Comparison of ENCODE assay signal across 8 mouse cellular contexts in genomic region chr3:96579885-96580454, GRCm38 (mm10). TPM values are rescaled to one million over a fixed set of nuclear protein-coding genes. Genes with fewer than 3 reads are reported as not detected.
DNase-seq lines count a peak whose midpoint lies in the region; ATAC-seq lines count a peak whose summit lies in the region.

No protein-coding gene starts in this region.

- H3K4me3 ChIP-seq in brown adipose tissue, adult 24 weeks (ENCODE audit: insufficient read depth, low read depth, low read length), result peak overlapping the region; percentile 27
- H3K4me3 ChIP-seq in heart, embryonic 13.5 days, result peak overlapping the region; percentile 42
- H3K4me3 ChIP-seq in liver, embryonic 12.5 days, result peak overlapping the region; percentile 20; the same call in 1 of the 2 replicates

- peak; percentile 97 for DNase-seq in CD4-positive, CD25-positive, alpha-beta regulatory T cell, adult 2 months (ENCODE audit: low read depth, low spot score)
- peak; percentile 93 for DNase-seq in kidney, postnatal 10 days
- DNase-seq in naive thymus-derived CD4-positive, alpha-beta T cell, adult 2 months (ENCODE audit: low read depth), result peak; percentile 95
- DNase-seq in splenic B cell, adult 2 months (ENCODE audit: low read depth, low spot score), result peak; percentile 97

- peaks cover 7% of the 10 kb centered on the region; the same call in 1 of the 2 replicates for H3K36me3 ChIP-seq in heart, embryonic 13.5 days
- H3K36me3 ChIP-seq in liver, embryonic 12.5 days, result no peaks in the 10 kb centered on the region
- H3K36me3 ChIP-seq in splenic B cell, adult 2 months (ENCODE audit: control insufficient read depth, insufficient read depth, low read length, poor library complexity, severe bottlenecking), result no peaks in the 10 kb centered on the region

- H3K9me3 ChIP-seq in heart, embryonic 13.5 days, result no peaks in the 10 kb centered on the region
- H3K9me3 ChIP-seq in liver, embryonic 12.5 days (replicated peaks), result no peaks in the 10 kb centered on the region

- no peaks in the 10 kb centered on the region for H3K27me3 ChIP-seq in heart, embryonic 13.5 days (replicated peaks)
- no peaks in the 10 kb centered on the region for H3K27me3 ChIP-seq in liver, embryonic 12.5 days (replicated peaks)
- H3K27me3 ChIP-seq in splenic B cell, adult 2 months (ENCODE audit: control insufficient read depth, insufficient read depth, low read length, poor library complexity, severe bottlenecking), result no peaks in the 10 kb centered on the region

- H3K9ac ChIP-seq in heart, embryonic 13.5 days, result peak overlapping the region; percentile 83
- 0 out of 2 replicates have a peak overlapping the region, but pooled peaks have one; percentile 54 for H3K9ac ChIP-seq in liver, embryonic 12.5 days

- H3K4me2 ChIP-seq in heart, embryonic 13.5 days, result peak overlapping the region; percentile 71
- H3K4me2 ChIP-seq in liver, embryonic 12.5 days, result peak overlapping the region; percentile 65

- H3K4me1 ChIP-seq in brown adipose tissue, adult 24 weeks (ENCODE audit: control insufficient read depth, insufficient read depth, insufficient read length, low read length), result peaks cover 24% of the 10 kb centered on the region
- H3K4me1 ChIP-seq in heart, embryonic 13.5 days, result peaks cover 56% of the 10 kb centered on the region
- peaks cover 50% of the 10 kb centered on the region for H3K4me1 ChIP-seq in liver, embryonic 12.5 days

- peak overlapping the region; percentile 100 for H3K27ac ChIP-seq in brown adipose tissue, adult 24 weeks (replicated peaks; ENCODE audit: low read depth, low read length)
- peak overlapping the region; percentile 30 for H3K27ac ChIP-seq in heart, embryonic 13.5 days (replicated peaks)
- H3K27ac ChIP-seq in liver, embryonic 12.5 days, result peak overlapping the region; percentile 12

- ATAC-seq in erythroid progenitor cell, adult 5-6 weeks (replicated peaks; ENCODE audit: low FRiP score, poor library complexity, severe bottlenecking), result peak; percentile 84
- ATAC-seq in heart, embryonic 13.5 days (ENCODE audit: extremely low read depth, insufficient number of reproducible peaks, low FRiP score, low TSS enrichment), result no peak
- peak; percentile 61 for ATAC-seq in liver, embryonic 12.5 days

- WGBS in heart, embryonic 13.5 days, result 9% methylated on average over 16 of the region's 16 CpGs
- WGBS in liver, embryonic 12.5 days (ENCODE audit: insufficient replicate concordance), result 5% methylated on average over 16 of the region's 16 CpGs

RNA-seq across cellular contexts. Expression of gene Gm16253, which starts 3.2 kb away (rescaled TPM):
- polyA plus RNA-seq in brown adipose tissue, adult 24 weeks (2012; ENCODE audit: insufficient read depth, insufficient read length, missing spikeins), result not detected in 2 replicates
- total RNA-seq in erythroid progenitor cell, adult 5-6 weeks (2015; ENCODE audit: low replicate concordance), result not detected in 2 replicates
- total RNA-seq in erythroid progenitor cell, adult 5-6 weeks (2017; ENCODE audit: low replicate concordance), result not detected in 2 replicates
- polyA plus RNA-seq in heart, embryonic 13.5 days (2015; fragmentation: Nextera tagmentation; extraction: Ambion mirVana), result 1.6 and 1.7 TPM in 2 replicates
- polyA plus RNA-seq in liver, embryonic 12.5 days (2016; fragmentation: Nextera tagmentation; extraction: Ambion mirVana), result 0.24 and 0.26 TPM in 2 replicates

RNA-seq across cellular contexts. Expression of gene Polr3gl, which starts 14.0 kb away (rescaled TPM):
- polyA plus RNA-seq in brown adipose tissue, adult 24 weeks (2012; ENCODE audit: insufficient read depth, insufficient read length, missing spikeins), result 39.0 and 72.4 TPM in 2 replicates
- total RNA-seq in erythroid progenitor cell, adult 5-6 weeks (2015; ENCODE audit: low replicate concordance), result 29.2 and 32.7 TPM in 2 replicates
- total RNA-seq in erythroid progenitor cell, adult 5-6 weeks (2017; ENCODE audit: low replicate concordance), result 20.9 and 63.7 TPM in 2 replicates
- 33.5 and 36.1 TPM in 2 replicates for polyA plus RNA-seq in heart, embryonic 13.5 days (2015; fragmentation: Nextera tagmentation; extraction: Ambion mirVana)
- polyA plus RNA-seq in liver, embryonic 12.5 days (2016; fragmentation: Nextera tagmentation; extraction: Ambion mirVana), result 16.7 and 19.8 TPM in 2 replicates

RNA-seq across cellular contexts. Expression of gene Ankrd34a, which starts 16.5 kb away (rescaled TPM):
- not detected in 2 replicates for polyA plus RNA-seq in brown adipose tissue, adult 24 weeks (2012; ENCODE audit: insufficient read depth, insufficient read length, missing spikeins)
- total RNA-seq in erythroid progenitor cell, adult 5-6 weeks (2015; ENCODE audit: low replicate concordance), result not detected in 2 replicates
- total RNA-seq in erythroid progenitor cell, adult 5-6 weeks (2017; ENCODE audit: low replicate concordance), result not detected in 2 replicates
- polyA plus RNA-seq in heart, embryonic 13.5 days (2015; fragmentation: Nextera tagmentation; extraction: Ambion mirVana), result 6.5 and 8.1 TPM in 2 replicates
- 0.33 and 0.44 TPM in 2 replicates for polyA plus RNA-seq in liver, embryonic 12.5 days (2016; fragmentation: Nextera tagmentation; extraction: Ambion mirVana)

RNA-seq across cellular contexts. Expression of gene Lix1l, which starts 21.0 kb away (rescaled TPM):
- 10.0 and 11.0 TPM in 2 replicates for polyA plus RNA-seq in brown adipose tissue, adult 24 weeks (2012; ENCODE audit: insufficient read depth, insufficient read length, missing spikeins)
- not detected in 2 replicates for total RNA-seq in erythroid progenitor cell, adult 5-6 weeks (2015; ENCODE audit: low replicate concordance)
- 0.13 TPM in 1 of 2 replicates, not detected in the other for total RNA-seq in erythroid progenitor cell, adult 5-6 weeks (2017; ENCODE audit: low replicate concordance)
- polyA plus RNA-seq in heart, embryonic 13.5 days (2015; fragmentation: Nextera tagmentation; extraction: Ambion mirVana), result 4.6 and 5.2 TPM in 2 replicates
- polyA plus RNA-seq in liver, embryonic 12.5 days (2016; fragmentation: Nextera tagmentation; extraction: Ambion mirVana), result 0.92 and 1.2 TPM in 2 replicates

RNA-seq across cellular contexts. Expression of gene Txnip, which starts 22.2 kb away (rescaled TPM):
- polyA plus RNA-seq in brown adipose tissue, adult 24 weeks (2012; ENCODE audit: insufficient read depth, insufficient read length, missing spikeins), result 1,091 and 1,303 TPM in 2 replicates
- total RNA-seq in erythroid progenitor cell, adult 5-6 weeks (2015; ENCODE audit: low replicate concordance), result 99.5 and 157 TPM in 2 replicates
- 59.8 and 70.0 TPM in 2 replicates for total RNA-seq in erythroid progenitor cell, adult 5-6 weeks (2017; ENCODE audit: low replicate concordance)
- 156 and 165 TPM in 2 replicates for polyA plus RNA-seq in heart, embryonic 13.5 days (2015; fragmentation: Nextera tagmentation; extraction: Ambion mirVana)
- polyA plus RNA-seq in liver, embryonic 12.5 days (2016; fragmentation: Nextera tagmentation; extraction: Ambion mirVana), result 28.6 and 29.9 TPM in 2 replicates

Comparison
In these comparisons a context has a peak if more than half of its experiments do, and no peak if none do; other contexts are left out.
1. H3K27ac ChIP-seq: peak in every context shown above with its lines; median percentile 100 in brown adipose tissue, adult 24 weeks; 30 in heart, embryonic 13.5 days; 12 in liver, embryonic 12.5 days.